Mouse (Mus musculus) kidney, adult 2 months (tissue): ENCODE measurements around the gene Gpr137.

Experiments used
- CTCF ChIP-seq: fragments of 200-500 bp; conservative IDR thresholded peaks from 2 replicates; pipeline ENCODE4 v1.5.1; 2011; ENCODE audit warnings: low read depth, mild to moderate bottlenecking, control low read depth, low read length, moderate library complexity, mixed read lengths; ENCODE audit not compliant: insufficient read depth, insufficient read length
- POLR2A ChIP-seq: fragments of 200-500 bp; IDR thresholded peaks from one replicate; pipeline ENCODE4 v1.6.1; 2011; ENCODE audit warnings: low read depth, low read length, control low read depth

DNA sequence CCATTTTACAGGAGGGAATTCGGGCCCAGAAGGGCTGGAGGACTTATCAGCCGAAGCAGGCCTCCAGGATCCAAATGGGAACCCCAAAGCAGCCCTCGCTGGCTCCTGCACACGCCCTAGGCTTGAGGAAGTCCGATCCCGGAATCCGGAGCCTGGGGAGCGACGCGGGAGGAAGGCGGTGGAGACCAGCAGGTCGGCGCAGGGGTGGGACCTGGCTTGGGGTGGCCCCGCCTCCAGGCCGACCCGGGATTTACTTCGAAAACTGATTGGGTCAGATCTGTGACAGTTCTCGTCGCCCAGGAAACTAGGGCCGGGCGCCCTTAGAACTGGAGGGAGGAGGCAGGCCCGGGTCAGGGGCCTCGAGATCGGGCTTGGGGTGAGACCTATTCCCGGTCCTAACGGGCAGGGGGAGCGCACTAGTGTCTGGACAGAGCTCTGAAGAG lies at the start of gene Gpr137:
- TF ChIP-seq POLR2A (peak; percentile 50), CTCF (no peak)
